Comparison of ENCODE assay signal across 11 mouse cellular contexts in genomic region chr19:21166465-21166860, GRCm38 (mm10).
A peak's percentile ranks its signal among the peaks of the same experiment; 100 is the strongest.
DNase-seq lines count a peak whose midpoint lies in the region; ATAC-seq and TF ChIP-seq lines count a peak whose summit lies in the region.
"Had no signal": no experiment of that assay in that cellular context is flagged by ENCODE, and none has a peak within 500 bp of the region (broad histone marks: within the 10 kb centered on the region; RNA-seq: fewer than 3 reads in every experiment).

No protein-coding gene starts in this region.

- no peak overlapping the region for H3K27ac ChIP-seq in embryonic facial prominence, embryonic 15.5 days (replicated peaks)
- H3K27ac ChIP-seq in hindbrain, embryonic 14.5 days: peak overlapping the region; percentile 26
- H3K27ac ChIP-seq in midbrain, embryonic 12.5 days (replicated peaks): peak overlapping the region; percentile 77
- H3K27ac ChIP-seq: macrophage had no signal

- no peak overlapping the region for H3K9ac ChIP-seq in embryonic facial prominence, embryonic 15.5 days
- H3K9ac ChIP-seq in hindbrain, embryonic 14.5 days: no peak overlapping the region
- H3K9ac ChIP-seq in midbrain, embryonic 12.5 days (replicated peaks): no peak overlapping the region
- H3K9ac ChIP-seq: heart, embryonic 12.5 days had no signal

- no peaks in the 10 kb centered on the region for H3K36me3 ChIP-seq in embryonic facial prominence, embryonic 15.5 days
- H3K36me3 ChIP-seq in hindbrain, embryonic 14.5 days (replicated peaks; ENCODE audit: control insufficient read depth, insufficient read depth): no peaks in the 10 kb centered on the region
- no peaks in the 10 kb centered on the region for H3K36me3 ChIP-seq in midbrain, embryonic 12.5 days
- H3K36me3 ChIP-seq: heart, embryonic 12.5 days had no signal

- no peak for ATAC-seq in embryonic facial prominence, embryonic 15.5 days (ENCODE audit: insufficient number of reproducible peaks, low FRiP score, low TSS enrichment, low read depth)
- ATAC-seq in hindbrain, embryonic 14.5 days (ENCODE audit: low FRiP score): 0 out of 2 replicates have a peak, but pooled peaks have one; percentile 10
- ATAC-seq in midbrain, embryonic 12.5 days (ENCODE audit: low FRiP score, low read depth): no peak
- ATAC-seq: inflammation-experienced regulatory T-cells, adult 6 months had no signal

- H3K4me2 ChIP-seq in embryonic facial prominence, embryonic 15.5 days (replicated peaks): 0 out of 2 replicates have a peak overlapping the region, but pooled peaks have one; percentile 6
- H3K4me2 ChIP-seq in hindbrain, embryonic 14.5 days (replicated peaks): peak overlapping the region; percentile 36
- H3K4me2 ChIP-seq in midbrain, embryonic 12.5 days (replicated peaks): peak overlapping the region; percentile 18
- H3K4me2 ChIP-seq: heart, embryonic 12.5 days had no signal

- TF ChIP-seq CTCF in brain, embryonic 14.5 days (IDR thresholded peaks at IDR 0.05; ENCODE audit: borderline replicate concordance, extremely low read depth, insufficient read depth, insufficient read length): no peak

- DNase-seq in brain, embryonic 14.5 days (ENCODE audit: low read depth): peak; percentile 25
- DNase-seq in hindbrain, embryonic 14.5 days (ENCODE audit: low spot score): no peak
- DNase-seq in B cell, adult 2 months: no peak
- no peak for DNase-seq in cerebellum, adult 11-12 months
- no peak for DNase-seq in heart, adult 18-20 months
- DNase-seq: right cerebral cortex, postnatal 14 days had no signal

- whole genome bisulfite sequencing in embryonic facial prominence, embryonic 15.5 days: 53% methylated on average over 5 of the region's 5 CpGs
- 22% methylated on average over 5 of the region's 5 CpGs for WGBS in hindbrain, embryonic 14.5 days
- 28% methylated on average over 5 of the region's 5 CpGs for WGBS in midbrain, embryonic 12.5 days

- TF ChIP-seq POLR2A in brain, embryonic 14.5 days (IDR thresholded peaks at IDR 0.05; ENCODE audit: borderline replicate concordance, extremely low read depth, insufficient read depth, insufficient read length, poor library complexity, severe bottlenecking): no peak

- H3K4me1 ChIP-seq in embryonic facial prominence, embryonic 15.5 days: no peaks in the 10 kb centered on the region
- H3K4me1 ChIP-seq in hindbrain, embryonic 14.5 days (replicated peaks; ENCODE audit: control insufficient read depth, insufficient read depth, low read length): peaks cover 23% of the 10 kb centered on the region
- peaks cover 33% of the 10 kb centered on the region for H3K4me1 ChIP-seq in midbrain, embryonic 12.5 days

- no peak overlapping the region for H3K4me3 ChIP-seq in embryonic facial prominence, embryonic 15.5 days (replicated peaks)
- no peak overlapping the region for H3K4me3 ChIP-seq in hindbrain, embryonic 14.5 days (replicated peaks; ENCODE audit: low read length)
- H3K4me3 ChIP-seq in midbrain, embryonic 12.5 days: no peak overlapping the region
- H3K4me3 ChIP-seq: heart, embryonic 12.5 days had no signal

- no peaks in the 10 kb centered on the region for H3K9me3 ChIP-seq in embryonic facial prominence, embryonic 15.5 days (replicated peaks)
- no peaks in the 10 kb centered on the region for H3K9me3 ChIP-seq in hindbrain, embryonic 14.5 days (ENCODE audit: control insufficient read depth, low read length)
- no peaks in the 10 kb centered on the region for H3K9me3 ChIP-seq in midbrain, embryonic 12.5 days
- H3K9me3 ChIP-seq: heart, embryonic 12.5 days had no signal

- no peaks in the 10 kb centered on the region for H3K27me3 ChIP-seq in embryonic facial prominence, embryonic 15.5 days
- H3K27me3 ChIP-seq in hindbrain, embryonic 14.5 days (ENCODE audit: control insufficient read depth, insufficient read depth, low read length): no peaks in the 10 kb centered on the region
- 0 out of 2 replicates have a peak, but pooled peaks cover 6% of the 10 kb centered on the region for H3K27me3 ChIP-seq in midbrain, embryonic 12.5 days
- H3K27me3 ChIP-seq: heart, embryonic 12.5 days had no signal
